Mouse (Mus musculus) right cerebral cortex, postnatal 10 days (tissue): ENCODE data around the gene Nrxn1.

ENCODE experiments used
- DNase-seq, 2 experiments: peaks; one replicate each; pipeline ENCODE4 v3.0.0; 2021; ENCODE audit warnings: low spot score in 2 of 2

Gene Nrxn1

GRCm38 (mm10) chr17:91093042-91093080 is at the start of gene Nrxn1:
Gene Nrxn1 (minus strand): TSS chr17:91093071.
- no peak for DNase-seq

GRCm38 (mm10) chr17:91136859-91137258 is 44.0 kb upstream of the Nrxn1 start:
- DNase-seq = peak in 1 of 2 experiments; percentile 25

- DNase-seq = no peak
Measured at GRCm38 (mm10) chr17:91112880-91113628, 20.2 kb upstream of the Nrxn1 start.

- DNase-seq = no peak
Measured at GRCm38 (mm10) chr17:91112085-91112484, 19.2 kb upstream of the Nrxn1 start.

- DNase-seq = peak; percentile 84 to 90
Measured at GRCm38 (mm10) chr17:91093081-91093875, 407 bp upstream of the Nrxn1 start.

GRCm38 (mm10) chr17:91092421-91093041 is 340 bp downstream of the Nrxn1 start:
- DNase-seq = peak; percentile 91 to 93

- DNase-seq = peak; percentile 50 to 67
Measured at GRCm38 (mm10) chr17:91090631-91091030, 2.2 kb downstream of the Nrxn1 start.

- peak in 1 of 2 experiments; percentile 38 for DNase-seq
Measured at GRCm38 (mm10) chr17:91088991-91089390, 3.9 kb downstream of the Nrxn1 start.

GRCm38 (mm10) chr17:91088037-91088715 is 4.7 kb downstream of the Nrxn1 start:
- peak; percentile 35 to 47 for DNase-seq

GRCm38 (mm10) chr17:91086412-91086811 is 6.5 kb downstream of the Nrxn1 start:
- DNase-seq = no peak

GRCm38 (mm10) chr17:91085416-91085815 is 7.5 kb downstream of the Nrxn1 start:
- DNase-seq = no peak

GRCm38 (mm10) chr17:91079096-91079495 is 13.8 kb downstream of the Nrxn1 start:
- no peak for DNase-seq

GRCm38 (mm10) chr17:91074780-91075179 is 18.1 kb downstream of the Nrxn1 start:
- DNase-seq = no peak

GRCm38 (mm10) chr17:91033466-91033865 is 59.4 kb downstream of the Nrxn1 start:
- DNase-seq = no peak

- DNase-seq = no peak
Measured at GRCm38 (mm10) chr17:91025061-91025623, 67.7 kb downstream of the Nrxn1 start.

GRCm38 (mm10) chr17:91007385-91008089 is 85.3 kb downstream of the Nrxn1 start:
- DNase-seq = no peak

GRCm38 (mm10) chr17:91000389-91000788 is 92.5 kb downstream of the Nrxn1 start:
- no peak for DNase-seq

GRCm38 (mm10) chr17:90999667-91000154 is 93.2 kb downstream of the Nrxn1 start:
- DNase-seq = peak; percentile 27 to 60

- no peak for DNase-seq
Measured at GRCm38 (mm10) chr17:90997714-90998113, 95.2 kb downstream of the Nrxn1 start.

GRCm38 (mm10) chr17:90995436-90995835 is 97.4 kb downstream of the Nrxn1 start:
- DNase-seq = no peak

- no peak for DNase-seq
Measured at GRCm38 (mm10) chr17:90994247-90994646, 98.6 kb downstream of the Nrxn1 start.
